Mouse (Mus musculus) thymus, adult 2 months (tissue): ENCODE data around the gene Mob1a.

Source experiments
- CTCF ChIP-seq: fragments of 200-500 bp; IDR thresholded peaks from 2 replicates; pipeline ENCODE4 v1.5.1; 2012; ENCODE audit warnings: mild to moderate bottlenecking, control low read depth, low read length, moderate library complexity, borderline replicate concordance; ENCODE audit not compliant: control insufficient read depth, poor library complexity, insufficient read depth; ENCODE audit errors: extremely low read depth
- POLR2A ChIP-seq: fragments of 200-500 bp; IDR thresholded peaks from 2 replicates; pipeline ENCODE4 v1.6.1; 2012; ENCODE audit warnings: mild to moderate bottlenecking, low read length, control low read depth, moderate library complexity; ENCODE audit not compliant: control insufficient read depth, poor library complexity, insufficient read depth; ENCODE audit errors: extremely low read depth

DNA sequence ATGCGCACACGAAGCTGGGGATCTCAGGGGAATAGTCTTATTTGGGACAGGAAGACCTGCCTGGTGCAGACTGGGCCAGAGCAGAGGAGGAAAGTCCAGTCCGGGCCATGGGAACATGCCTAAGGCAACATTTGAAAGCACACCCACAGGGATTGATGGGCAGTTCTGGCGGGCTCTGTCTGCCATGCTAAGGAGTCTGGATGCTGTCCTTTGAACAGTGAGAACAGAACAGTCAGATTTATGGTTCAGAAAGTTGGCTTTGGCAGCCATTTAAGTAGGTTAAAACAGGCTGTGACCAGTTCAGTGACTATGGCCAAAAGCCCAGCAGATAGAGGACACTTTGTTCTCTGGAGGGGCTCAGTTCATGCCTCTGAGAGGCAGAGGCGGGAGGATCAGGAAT is 23.6 kb upstream of the Mob1a start:
- TF ChIP-seq POLR2A: no peak
- no peak for TF ChIP-seq CTCF
